Mouse (Mus musculus) spleen, adult 12 weeks (tissue): ENCODE results near the gene Ccl22.

Experiments
- DNase-seq: peaks from one replicate; pipeline ENCODE4 v3.0.0; 2022; ENCODE audit warnings: low spot score

Ccl22 gene

GRCm38 (mm10) chr8:94778895-94779533 lies 33.6 kb downstream of the Ccl22 start:
- DNase-seq, result no peak

GRCm38 (mm10) chr8:94779534-94780294 lies 34.3 kb downstream of the Ccl22 start:
- DNase-seq, result no peak

- DNase-seq, result no peak
These were observed 35.2 kb downstream of the Ccl22 start for GRCm38 (mm10) chr8:94780491-94781154.

GRCm38 (mm10) chr8:94781155-94781837 lies 35.9 kb downstream of the Ccl22 start:
- DNase-seq, result no peak

GRCm38 (mm10) chr8:94781838-94782235 lies 36.4 kb downstream of the Ccl22 start:
- DNase-seq, result no peak

- no peak for DNase-seq
These were observed 38.5 kb downstream of the Ccl22 start for GRCm38 (mm10) chr8:94783890-94784289.

- DNase-seq, result peak; percentile 61
These were observed 40.0 kb downstream of the Ccl22 start for GRCm38 (mm10) chr8:94785247-94785985.

- no peak for DNase-seq
These were observed 40.7 kb downstream of the Ccl22 start for GRCm38 (mm10) chr8:94785995-94786595.

GRCm38 (mm10) chr8:94787524-94788501 lies 42.4 kb downstream of the Ccl22 start:
- DNase-seq, result peak; percentile 73

- no peak for DNase-seq
These were observed 44.0 kb downstream of the Ccl22 start for GRCm38 (mm10) chr8:94789256-94789955.

GRCm38 (mm10) chr8:94794368-94794767 lies 49.0 kb downstream of the Ccl22 start:
- DNase-seq, result no peak

- no peak for DNase-seq
These were observed 49.4 kb downstream of the Ccl22 start for GRCm38 (mm10) chr8:94794782-94795181.

GRCm38 (mm10) chr8:94800278-94800968 lies 55.0 kb downstream of the Ccl22 start:
- DNase-seq, result no peak
